Mouse (Mus musculus): ENCODE measurements around the gene Vmn1r149. TPM values are rescaled to one million over a fixed set of nuclear protein-coding genes. Genes with fewer than 3 reads are reported as not detected.

Vmn1r149 gene
- polyA plus RNA-seq (2014; fragmentation: Illumina TruSeq; extraction: RNeasy Lipid Tissue Mini Kit (QIAGEN cat#74804); ENCODE audit: low read depth, low replicate concordance) = not detected

GRCm38 (mm10) chr7:22438129-22438528, at the start of gene Vmn1r149:
Gene Vmn1r149, minus strand, starts transcription at chr7:22438229.

GRCm38 (mm10) chr7:22463975-22464374, 25.9 kb upstream of the Vmn1r149 start, which contains the start of gene Gm10665:
Gene Gm10665, minus strand, starts transcription at chr7:22464075.

DNA sequence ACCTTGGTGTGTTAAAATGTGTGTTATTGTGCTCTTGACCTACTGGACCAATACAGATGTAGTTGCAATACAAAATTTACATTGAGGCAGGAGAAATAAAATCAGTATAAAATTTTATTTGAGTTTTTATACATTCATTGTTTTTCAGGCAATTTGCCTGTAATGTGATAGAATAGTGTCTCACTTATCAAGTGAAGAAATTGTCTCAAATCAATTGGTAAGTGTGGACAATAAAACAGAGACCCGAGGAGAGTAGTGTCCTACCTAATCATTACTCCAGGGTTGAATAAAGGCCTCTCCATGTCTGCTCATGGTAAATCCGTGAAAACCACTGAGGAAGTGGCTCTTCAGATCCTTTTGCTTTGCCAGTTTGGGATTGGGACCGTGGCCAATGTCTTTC, 24.7 kb downstream of the Vmn1r149 start, which contains the start of gene Vmn1r148:
Gene Vmn1r148 (plus strand): TSS at position 301 of the 400 bp plus-strand sequence.

Other genes with a start within 250 kb of the Vmn1r149 start
- gene Vmn1r143, start 248.9 kb downstream of the Vmn1r149 start, polyA plus RNA-seq (2014; fragmentation: Illumina TruSeq; extraction: RNeasy Lipid Tissue Mini Kit (QIAGEN cat#74804); ENCODE audit: low read depth, low replicate concordance) = not detected
- not detected for gene Gm8653, start 237.0 kb downstream of the Vmn1r149 start, polyA plus RNA-seq (2014; fragmentation: Illumina TruSeq; extraction: RNeasy Lipid Tissue Mini Kit (QIAGEN cat#74804); ENCODE audit: low read depth, low replicate concordance)
- not detected for gene Gm8453, start 208.7 kb downstream of the Vmn1r149 start, polyA plus RNA-seq (2014; fragmentation: Illumina TruSeq; extraction: RNeasy Lipid Tissue Mini Kit (QIAGEN cat#74804); ENCODE audit: low read depth, low replicate concordance)
- gene Gm4187, start 108.5 kb downstream of the Vmn1r149 start, polyA plus RNA-seq (2014; fragmentation: Illumina TruSeq; extraction: RNeasy Lipid Tissue Mini Kit (QIAGEN cat#74804); ENCODE audit: low read depth, low replicate concordance) = not detected
- not detected for gene Gm8660, start 67.2 kb downstream of the Vmn1r149 start, polyA plus RNA-seq (2014; fragmentation: Illumina TruSeq; extraction: RNeasy Lipid Tissue Mini Kit (QIAGEN cat#74804); ENCODE audit: low read depth, low replicate concordance)
- gene Vmn1r148, start 24.6 kb downstream of the Vmn1r149 start, polyA plus RNA-seq (2014; fragmentation: Illumina TruSeq; extraction: RNeasy Lipid Tissue Mini Kit (QIAGEN cat#74804); ENCODE audit: low read depth, low replicate concordance) = not detected
- gene Gm10665, start 25.8 kb upstream of the Vmn1r149 start, polyA plus RNA-seq (2014; fragmentation: Illumina TruSeq; extraction: RNeasy Lipid Tissue Mini Kit (QIAGEN cat#74804); ENCODE audit: low read depth, low replicate concordance) = not detected
- gene Vmn1r151, start 61.4 kb upstream of the Vmn1r149 start, polyA plus RNA-seq (2014; fragmentation: Illumina TruSeq; extraction: RNeasy Lipid Tissue Mini Kit (QIAGEN cat#74804); ENCODE audit: low read depth, low replicate concordance) = not detected
- gene Vmn1r152, start 84.7 kb upstream of the Vmn1r149 start, polyA plus RNA-seq (2014; fragmentation: Illumina TruSeq; extraction: RNeasy Lipid Tissue Mini Kit (QIAGEN cat#74804); ENCODE audit: low read depth, low replicate concordance) = not detected
- not detected for gene Gm8677, start 96.7 kb upstream of the Vmn1r149 start, polyA plus RNA-seq (2014; fragmentation: Illumina TruSeq; extraction: RNeasy Lipid Tissue Mini Kit (QIAGEN cat#74804); ENCODE audit: low read depth, low replicate concordance)
- gene Gm4201, start 127.1 kb upstream of the Vmn1r149 start, polyA plus RNA-seq (2014; fragmentation: Illumina TruSeq; extraction: RNeasy Lipid Tissue Mini Kit (QIAGEN cat#74804); ENCODE audit: low read depth, low replicate concordance) = not detected
- gene Gm4565, start 149.9 kb upstream of the Vmn1r149 start, polyA plus RNA-seq (2014; fragmentation: Illumina TruSeq; extraction: RNeasy Lipid Tissue Mini Kit (QIAGEN cat#74804); ENCODE audit: low read depth, low replicate concordance) = not detected
- gene Vmn1r155, start 219.8 kb upstream of the Vmn1r149 start, polyA plus RNA-seq (2014; fragmentation: Illumina TruSeq; extraction: RNeasy Lipid Tissue Mini Kit (QIAGEN cat#74804); ENCODE audit: low read depth, low replicate concordance) = not detected